Mouse (Mus musculus): ENCODE results near the gene Prrt3. TPM values are rescaled to one million over a fixed set of nuclear protein-coding genes. Genes with fewer than 3 reads are reported as not detected.

Prrt3 gene
- total RNA-seq, 2 experiments from 2014 or later = not detected

DNA sequence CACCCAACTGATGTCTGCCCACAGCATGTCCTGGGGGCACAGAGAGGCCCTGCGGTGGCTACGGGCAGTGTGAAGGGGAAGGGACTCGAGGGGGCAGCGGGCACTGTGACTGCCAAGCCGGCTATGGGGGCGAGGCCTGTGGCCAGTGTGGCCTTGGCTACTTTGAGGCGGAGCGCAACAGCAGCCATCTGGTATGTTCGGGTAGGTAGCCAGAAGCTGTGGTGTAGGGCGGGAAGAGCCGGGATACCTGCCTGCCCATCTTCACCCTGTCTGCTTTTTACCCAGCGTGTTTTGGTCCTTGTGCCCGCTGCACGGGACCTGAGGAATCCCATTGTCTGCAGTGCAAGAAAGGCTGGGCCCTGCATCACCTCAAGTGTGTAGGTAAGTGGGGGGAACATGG, 12.3 kb downstream of the Prrt3 start:
- DNase-seq = no peak

DNA sequence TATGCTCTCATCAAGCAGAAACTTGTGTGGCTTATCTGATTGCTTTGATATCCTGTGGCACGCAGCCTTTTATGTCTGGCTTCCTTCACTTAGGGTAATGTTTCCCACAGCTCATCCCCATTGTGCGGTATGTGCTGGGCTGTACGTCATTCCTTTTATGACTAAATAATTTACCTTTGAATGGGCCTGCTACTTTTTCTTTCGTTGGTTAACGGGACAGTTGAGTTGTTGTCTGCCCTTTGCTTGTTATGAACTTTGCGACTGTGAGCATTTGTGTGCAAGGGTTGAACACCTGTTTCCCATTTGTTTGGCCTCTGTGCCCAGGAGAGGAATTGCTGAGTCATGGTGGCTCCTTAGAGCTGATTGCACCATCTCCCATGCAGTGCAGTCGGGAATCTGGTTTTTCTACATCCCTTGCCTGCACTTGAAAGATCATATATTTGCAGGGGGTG, 14.6 kb downstream of the Prrt3 start:
- DNase-seq = peak in 1 of 2 experiments; percentile 38

DNA sequence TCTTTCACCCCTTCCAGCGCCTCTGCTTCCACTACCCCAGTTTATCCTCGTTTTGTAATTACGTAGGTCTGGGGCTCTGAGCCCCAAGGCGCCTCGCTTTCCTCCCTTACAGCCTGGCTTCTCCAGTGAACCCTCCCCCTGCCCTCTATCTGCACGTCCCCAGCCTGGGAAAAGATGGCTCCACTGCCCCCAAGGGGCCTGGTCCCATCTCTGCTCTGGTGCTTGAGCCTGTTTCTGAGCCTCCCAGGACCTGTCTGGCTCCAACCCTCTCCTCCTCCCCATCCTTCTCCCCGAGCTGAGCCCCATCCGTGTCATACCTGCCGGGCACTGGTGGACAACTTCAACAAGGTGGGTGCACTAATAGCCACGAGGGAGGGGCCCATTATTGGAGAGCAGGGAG, 18.0 kb downstream of the Prrt3 start:
- DNase-seq = peak; percentile 31 to 45

DNA sequence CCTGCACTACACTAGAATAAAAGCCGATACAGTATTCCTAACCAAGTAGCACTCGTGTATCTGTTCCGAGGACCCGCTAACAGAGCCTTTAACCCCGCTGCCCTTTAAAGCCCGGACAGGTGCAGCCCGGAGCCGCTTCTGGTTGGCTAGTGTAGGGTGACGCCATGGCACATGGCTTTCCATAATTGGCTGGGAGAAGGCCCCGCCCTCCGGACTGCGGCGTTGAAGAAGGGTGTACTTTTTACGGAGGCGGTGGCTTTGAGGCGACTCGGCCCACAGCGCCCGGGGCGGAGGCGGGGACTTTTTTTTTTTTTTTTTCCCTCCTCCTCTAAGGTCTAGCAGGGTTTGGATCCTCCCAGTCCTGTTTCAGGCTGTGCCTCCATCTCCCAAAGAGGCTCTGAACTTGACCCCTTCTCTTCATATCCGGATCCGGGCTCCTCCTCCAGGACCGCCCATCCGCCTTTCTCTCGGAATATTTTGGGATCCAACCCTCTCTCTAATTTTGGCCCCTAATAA, 18.6 kb downstream of the Prrt3 start, which contains the start of gene Creld1:
Gene Creld1 (plus strand): TSS at position 198 of the 516 bp plus-strand sequence.
- DNase-seq = peak; percentile 95 to 98

DNA sequence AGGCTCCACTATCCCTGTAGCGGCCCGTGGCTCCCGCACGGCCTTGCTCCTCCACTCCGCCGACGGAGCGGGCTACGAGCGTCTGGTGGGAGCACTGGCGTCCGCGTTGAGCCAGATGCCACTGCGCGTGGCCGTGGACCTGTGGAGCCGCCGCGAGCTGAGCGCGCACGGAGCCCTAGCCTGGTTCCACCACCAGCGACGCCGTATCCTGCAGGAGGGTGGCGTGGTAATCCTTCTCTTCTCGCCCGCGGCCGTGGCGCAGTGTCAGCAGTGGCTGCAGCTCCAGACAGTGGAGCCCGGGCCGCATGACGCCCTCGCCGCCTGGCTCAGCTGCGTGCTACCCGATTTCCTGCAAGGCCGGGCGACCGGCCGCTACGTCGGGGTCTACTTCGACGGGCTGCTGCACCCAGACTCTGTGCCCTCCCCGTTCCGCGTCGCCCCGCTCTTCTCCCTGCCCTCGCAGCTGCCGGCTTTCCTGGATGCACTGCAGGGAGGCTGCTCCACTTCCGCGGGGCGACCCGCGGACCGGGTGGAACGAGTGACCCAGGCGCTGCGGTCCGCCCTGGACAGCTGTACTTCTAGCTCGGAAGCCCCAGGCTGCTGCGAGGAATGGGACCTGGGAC, 19.1 kb downstream of the Prrt3 start:
- DNase-seq = peak in 1 of 2 experiments; percentile 37

DNA sequence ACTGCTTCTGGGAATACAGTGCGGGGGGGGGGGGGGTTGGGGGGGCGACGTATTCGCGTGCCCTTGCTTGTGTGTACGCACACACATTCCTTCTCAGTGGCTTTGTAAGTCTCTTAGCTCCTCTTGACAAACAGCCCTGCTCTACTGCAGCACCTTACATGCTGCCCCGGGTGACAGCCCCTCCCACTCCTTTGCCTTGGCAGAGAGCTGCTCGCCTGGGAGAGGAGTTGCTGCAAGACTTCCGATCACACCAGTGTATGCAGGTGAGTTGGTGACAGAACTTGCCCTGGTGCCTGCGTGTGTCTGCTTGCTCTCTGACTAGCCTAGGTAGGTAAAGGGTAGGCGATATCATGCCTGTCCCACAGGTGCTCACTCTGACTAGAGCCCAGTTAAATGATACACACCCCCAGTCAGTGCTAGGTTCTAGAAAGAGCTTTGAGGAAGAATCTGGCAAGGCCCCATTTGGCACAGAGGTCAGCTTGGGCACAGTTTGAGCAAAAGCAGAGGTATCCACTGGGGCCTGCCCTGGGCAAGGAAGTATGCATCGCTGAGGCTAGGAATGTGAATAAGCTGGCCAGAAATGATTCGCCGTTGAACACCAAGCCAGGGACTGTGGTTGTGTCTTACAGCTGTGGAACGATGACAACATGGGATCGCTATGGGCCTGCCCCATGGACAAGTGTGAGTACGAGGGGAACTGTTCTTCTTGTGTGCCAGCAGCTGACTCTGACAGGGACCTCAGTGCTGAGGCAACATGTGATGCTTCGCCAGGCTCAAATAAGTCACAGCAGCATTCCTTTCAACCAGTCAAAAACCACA, 21.0 kb downstream of the Prrt3 start:
- DNase-seq = peak; percentile 25 to 39

DNA sequence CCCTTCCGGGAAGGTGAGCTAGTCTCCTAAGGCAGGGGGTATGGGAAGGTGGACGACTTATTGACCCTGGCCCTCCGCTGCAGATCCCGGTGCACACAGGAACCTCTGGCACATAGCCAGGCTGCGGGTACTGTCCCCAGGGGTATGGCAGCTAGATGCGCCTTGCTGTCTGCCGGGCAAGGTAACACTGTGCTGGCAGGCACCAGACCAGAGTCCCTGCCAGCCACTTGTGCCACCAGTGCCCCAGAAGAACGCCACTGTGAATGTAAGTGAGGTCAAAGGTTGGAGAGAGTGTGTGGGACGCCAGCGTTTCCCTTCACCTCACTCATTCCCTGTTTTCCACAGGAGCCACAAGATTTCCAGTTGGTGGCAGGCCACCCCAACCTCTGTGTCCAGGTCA, 22.8 kb downstream of the Prrt3 start:
- DNase-seq = no peak

DNA sequence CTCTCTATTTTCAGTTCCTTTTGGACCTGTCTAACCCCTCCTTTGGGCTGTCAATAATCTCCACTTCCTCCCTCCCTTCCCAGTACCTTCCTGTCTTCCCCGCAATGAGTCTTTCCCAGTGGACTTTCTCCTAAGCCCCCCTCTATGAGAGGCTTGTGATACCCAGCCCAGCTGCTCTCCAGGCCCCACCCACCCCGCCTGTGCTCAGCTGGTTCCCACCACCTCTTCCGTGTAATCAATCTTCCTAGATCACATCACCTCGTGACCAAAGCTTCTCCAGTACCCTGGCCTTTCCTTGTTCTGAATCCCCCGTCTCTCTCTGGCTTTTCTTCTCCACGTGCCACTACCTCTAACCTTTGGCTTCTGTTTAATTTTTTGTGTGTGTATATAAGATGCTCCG, 24.4 kb downstream of the Prrt3 start:
- no peak for DNase-seq

DNA sequence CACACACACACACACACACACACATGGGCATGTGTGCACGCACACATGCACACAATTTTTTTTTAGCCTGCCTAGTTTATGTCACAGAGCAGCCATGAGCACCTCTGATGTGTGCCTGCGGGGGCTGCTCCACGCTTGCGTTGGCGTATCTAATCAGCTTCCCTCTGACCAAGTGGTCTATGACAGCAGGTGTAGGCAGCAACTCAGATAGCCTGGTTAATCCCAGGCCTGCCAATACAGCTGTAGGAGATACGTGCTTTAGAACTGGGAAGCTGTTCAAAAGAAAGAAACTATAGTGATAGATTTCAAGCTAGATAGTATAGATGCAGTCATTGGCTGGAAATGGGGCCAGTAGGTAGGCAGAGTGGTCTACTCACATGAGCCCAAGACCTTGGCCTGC, 28.0 kb downstream of the Prrt3 start:
- DNase-seq = no peak

DNA sequence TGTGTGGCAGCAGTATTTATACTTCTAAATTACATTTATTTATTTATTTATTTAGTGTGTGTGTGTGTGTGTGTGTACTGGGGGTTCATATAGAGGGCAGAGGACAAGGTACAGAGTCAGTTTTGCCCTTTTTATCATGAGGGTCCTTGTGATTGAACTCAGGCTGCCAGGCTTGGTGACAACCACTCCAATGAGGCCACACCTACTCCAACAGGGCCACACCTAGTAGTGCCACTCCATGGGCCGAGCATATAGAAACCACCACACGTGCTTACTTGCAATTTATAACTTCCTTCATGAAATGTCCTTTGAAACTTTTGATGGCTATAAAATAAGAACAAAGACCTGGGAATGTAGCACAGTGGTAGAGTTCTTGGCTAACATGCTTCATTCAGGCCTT, 28.5 kb downstream of the Prrt3 start:
- no peak for DNase-seq

DNA sequence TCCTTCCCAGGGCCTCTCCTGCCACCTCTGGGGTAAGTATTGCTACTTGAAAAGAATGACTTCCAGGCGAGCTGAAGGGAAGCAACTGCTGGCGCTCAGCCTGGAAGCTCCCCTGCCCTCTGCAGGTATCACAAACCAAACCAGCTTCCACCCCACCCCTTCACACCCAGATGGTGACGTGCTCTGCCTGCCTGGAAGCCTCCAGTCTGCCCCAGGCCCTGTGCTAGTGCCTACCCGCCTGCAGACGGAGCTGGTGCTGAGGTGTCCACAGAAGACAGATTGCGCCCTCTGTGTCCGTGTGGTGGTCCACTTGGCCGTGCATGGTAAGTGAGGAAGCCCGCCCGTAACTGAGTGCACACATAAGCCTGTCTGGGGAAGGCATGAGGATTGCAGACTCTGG, 29.7 kb downstream of the Prrt3 start:
- DNase-seq = no peak

DNA sequence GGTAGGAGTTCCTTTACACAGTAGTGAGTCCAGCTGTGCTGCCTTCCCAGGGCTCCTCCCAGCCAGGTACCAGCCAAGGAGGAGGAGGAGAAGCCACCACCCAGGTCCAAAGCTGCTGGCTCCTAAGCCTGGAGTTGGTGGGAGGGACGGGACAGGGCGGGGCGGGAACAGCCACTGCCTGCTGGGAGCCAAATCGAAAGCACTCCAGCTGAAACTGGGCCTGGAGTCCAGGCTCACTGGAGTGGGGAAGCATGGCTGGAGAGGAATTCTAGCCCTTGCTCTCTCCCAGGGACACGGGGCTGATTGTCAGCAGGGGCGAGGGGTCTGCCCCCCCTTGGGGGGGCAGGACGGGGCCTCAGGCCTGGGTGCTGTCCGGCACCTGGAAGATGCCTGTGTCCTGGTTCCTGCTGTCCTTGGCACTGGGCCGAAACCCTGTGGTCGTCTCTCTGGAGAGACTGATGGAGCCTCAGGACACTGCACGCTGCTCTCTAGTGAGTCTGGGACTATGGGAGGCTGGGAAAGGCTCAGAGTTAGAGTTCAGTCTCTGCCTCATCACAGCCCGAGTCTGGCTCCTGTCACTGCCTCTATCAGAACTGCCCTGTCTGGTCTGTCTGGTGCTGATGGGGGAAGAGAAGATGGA, 30.3 kb downstream of the Prrt3 start, which contains the start of gene Il17rc:
Gene Il17rc (plus strand): TSS at position 131 of the 640 bp plus-strand sequence.
- DNase-seq = peak; percentile 77 to 83

DNA sequence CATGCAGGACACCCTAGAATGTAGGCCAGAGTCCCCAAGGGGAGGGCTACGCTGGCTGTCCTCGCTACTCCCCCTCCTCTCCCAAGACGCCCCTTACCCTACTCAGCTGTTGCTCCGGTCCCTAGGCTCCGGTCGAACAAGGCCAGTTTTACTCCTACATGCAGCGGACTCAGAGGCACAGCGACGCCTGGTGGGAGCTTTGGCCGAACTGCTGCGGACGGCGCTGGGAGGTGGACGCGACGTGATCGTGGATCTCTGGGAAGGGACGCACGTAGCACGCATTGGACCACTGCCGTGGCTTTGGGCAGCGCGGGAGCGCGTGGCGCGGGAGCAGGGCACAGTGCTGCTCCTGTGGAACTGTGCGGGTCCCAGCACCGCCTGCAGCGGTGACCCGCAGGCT, 32.3 kb downstream of the Prrt3 start:
- peak; percentile 75 to 89 for DNase-seq

DNA sequence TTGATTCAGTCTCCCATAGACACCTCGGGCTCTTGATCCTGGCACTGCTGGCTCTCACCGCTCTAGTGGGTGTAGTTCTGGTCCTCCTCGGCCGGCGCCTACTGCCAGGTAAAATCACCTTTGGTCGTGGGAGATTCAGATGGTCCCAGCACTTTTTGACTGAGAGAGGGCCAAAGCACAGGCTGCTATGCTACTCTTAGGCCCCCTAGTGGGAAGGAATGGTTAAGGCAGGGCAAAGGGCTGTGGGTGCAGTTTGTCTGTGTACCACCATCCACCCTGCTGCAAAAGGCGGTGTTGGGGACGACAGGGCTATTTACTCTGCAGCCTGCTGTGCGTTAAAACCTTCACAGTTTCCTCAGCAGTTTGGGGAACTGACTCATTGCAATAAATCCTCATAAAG, 32.7 kb downstream of the Prrt3 start:
- DNase-seq = peak; percentile 66 to 83

DNA sequence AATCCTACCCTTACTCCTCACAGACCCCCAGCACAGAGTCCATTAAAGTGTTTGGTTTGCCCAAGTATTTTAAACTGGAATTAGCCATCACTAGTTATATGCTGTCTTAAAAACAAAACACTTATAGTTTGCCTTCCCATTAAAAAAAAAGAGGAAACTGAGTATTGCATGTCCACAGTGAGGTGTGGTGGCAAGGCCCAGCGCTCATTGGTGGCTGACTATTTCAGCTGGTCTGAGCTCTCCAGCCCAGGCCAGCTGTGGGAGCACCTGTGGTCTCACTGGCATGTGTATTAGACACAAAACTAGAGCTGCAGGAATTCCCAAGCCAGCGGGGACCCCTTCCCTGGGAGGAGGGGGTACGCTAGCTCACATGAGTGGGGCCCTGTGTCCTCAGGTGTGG, 33.2 kb downstream of the Prrt3 start:
- no peak for DNase-seq

DNA sequence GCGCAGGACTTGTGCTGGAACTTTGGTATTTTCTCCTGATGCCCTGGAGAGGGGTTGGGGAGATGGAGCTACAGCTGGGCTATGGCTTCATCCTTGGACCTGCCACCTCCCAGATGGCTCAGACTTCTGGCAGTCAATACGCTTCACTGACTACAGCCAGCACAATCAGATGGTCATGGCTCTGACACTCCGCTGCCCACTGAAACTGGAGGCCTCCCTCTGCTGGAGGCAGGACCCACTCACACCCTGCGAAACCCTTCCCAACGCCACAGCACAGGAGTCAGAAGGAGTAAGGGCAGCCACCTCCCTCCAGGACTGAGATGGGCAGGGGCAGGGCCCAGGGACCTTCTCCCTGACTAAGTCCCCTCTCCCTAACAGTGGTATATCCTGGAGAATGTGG, 36.1 kb downstream of the Prrt3 start:
- DNase-seq = no peak

DNA sequence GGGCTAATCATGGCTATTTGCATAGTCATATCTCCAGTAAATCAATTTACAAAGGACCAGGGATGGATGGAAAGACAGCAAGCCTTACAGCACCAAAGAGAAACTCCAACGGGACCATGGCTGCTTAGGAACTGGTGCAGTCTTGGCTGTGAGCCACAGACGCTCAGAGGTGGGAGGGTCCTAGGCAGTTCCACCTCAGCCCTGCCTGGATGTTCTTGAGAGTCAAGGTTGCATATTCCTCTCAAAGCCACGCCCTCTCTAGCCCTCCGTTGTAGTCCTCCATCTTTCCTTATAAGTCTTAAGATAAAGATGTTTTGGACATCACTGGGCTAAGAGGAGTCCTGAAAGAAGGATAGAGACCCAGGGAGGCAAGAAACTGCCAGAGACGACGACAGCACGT, 37.7 kb downstream of the Prrt3 start:
- DNase-seq = no peak

DNA sequence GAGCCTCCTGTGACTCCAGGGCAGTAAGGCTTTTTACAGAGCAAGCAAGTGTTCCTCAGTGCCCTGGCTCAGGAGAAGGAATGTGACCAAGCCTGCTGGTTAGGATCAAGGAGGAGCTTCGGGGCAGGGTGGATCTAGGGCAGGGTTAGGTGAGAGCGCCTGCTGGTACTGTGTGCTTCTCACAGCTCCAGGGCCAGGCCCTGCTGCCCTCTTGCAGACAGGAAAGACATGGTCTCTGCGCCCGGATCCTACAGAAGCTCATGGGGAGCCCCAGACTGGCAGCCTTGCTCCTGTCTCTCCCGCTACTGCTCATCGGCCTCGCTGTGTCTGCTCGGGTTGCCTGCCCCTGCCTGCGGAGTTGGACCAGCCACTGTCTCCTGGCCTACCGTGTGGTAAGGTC, 43.1 kb downstream of the Prrt3 start:
- no peak for DNase-seq

DNA sequence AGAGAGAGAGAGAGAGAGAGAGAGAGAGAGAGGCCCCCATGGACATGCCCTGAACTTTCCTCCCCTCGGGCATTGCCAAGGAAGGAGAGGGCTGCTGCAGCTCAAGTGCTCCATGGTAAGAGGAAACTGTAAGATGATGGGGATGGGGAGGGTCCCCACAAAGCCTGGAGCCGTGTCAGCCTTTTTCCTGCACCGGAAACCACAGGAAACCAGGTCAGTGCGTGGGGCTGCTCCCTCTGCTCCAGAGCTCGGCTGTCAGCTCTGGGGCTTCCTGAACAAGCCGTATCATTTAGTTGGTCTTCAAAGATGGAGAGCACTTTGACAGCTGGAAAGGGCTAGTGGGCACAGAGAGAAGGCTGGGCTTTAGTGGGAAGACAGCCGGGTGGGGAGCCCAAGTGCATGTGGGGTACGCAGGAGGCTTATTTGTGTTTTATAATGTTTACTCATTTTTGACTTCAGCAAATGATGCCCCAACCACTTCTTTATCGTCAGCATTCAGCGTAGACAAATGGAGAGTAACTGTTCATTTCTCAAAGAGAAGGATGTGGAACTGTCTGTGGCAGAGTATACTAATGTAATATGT, 43.7 kb downstream of the Prrt3 start, which contains the start of gene Il17re:
Gene Il17re (plus strand): TSS at position 533 of the 583 bp plus-strand sequence.
- DNase-seq = no peak

DNA sequence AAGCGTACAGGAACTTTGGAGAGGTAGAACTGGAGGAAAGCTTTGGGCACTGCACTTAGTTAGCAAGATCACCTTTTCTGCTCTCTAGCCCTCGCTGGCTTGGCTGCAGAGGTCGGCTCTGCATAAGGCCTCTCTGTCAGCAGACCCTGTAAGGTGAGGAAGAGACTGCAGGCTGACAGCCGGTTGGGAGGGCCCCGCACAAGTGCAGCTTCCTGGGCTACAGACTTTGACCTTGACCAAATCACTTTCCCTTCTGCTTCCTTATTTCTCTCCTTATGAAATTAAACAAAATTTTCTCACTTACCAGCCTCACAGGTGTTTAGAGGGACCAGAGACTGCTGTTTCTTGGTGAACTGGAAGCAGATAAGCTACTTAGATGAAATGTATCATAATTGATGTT, 46.7 kb downstream of the Prrt3 start:
- no peak for DNase-seq

DNA sequence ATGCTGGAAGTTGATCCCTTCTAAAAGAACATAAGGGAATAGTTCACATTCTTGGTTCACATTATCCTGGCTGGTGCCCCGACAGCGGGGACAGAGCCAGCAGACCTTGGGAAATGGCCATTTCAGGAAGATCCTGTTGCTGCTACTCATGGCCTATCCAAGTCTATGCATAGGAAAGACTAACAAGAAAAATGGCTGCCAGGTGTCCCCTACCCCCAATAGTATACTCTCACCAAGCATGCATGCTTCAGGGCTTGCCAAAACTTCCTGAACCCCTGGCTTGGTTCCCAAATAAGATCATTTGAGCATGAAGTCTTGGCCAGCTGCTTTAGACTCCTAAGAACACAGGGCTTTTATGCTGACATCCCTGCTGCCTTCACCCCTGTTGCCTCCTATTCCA, 49.9 kb downstream of the Prrt3 start:
- peak in 1 of 2 experiments; percentile 17 for DNase-seq

DNA sequence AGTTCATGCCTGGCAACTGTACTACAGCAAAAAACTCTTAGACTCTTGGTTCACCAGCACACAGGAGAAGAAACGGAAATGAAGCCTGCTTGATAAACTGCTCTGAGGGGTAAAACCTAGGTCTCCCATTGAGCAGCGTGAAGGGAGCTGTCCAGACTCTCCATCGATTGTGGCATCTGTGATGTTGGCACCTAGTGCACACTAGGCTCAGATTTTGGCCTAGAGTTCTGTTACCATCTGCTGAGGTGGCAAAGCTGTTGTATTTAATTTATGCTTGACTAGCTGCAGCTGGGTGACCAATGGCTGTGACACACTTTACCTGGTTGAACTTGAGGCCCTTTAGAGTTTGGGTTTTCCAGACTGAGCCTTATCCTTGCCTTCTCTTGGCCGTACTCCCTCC, 54.1 kb downstream of the Prrt3 start:
- no peak for DNase-seq

Measured in heart, adult 18-20 months (tissue).